Mouse (Mus musculus) T-helper 2 cell (primary cell): ENCODE data around the gene Fam180a.

Experiments
- in situ Hi-C: fragments of 300-600 bp; cut with MboI, MseI; formaldehyde crosslinking; loops from one replicate; pipeline ENCODE4 v1.15.1; 2025; ENCODE audit warnings: high pct_unique_total_duplicates

The Fam180a gene

GRCm38 (mm10) chr6:35265580-35266278, 60.2 kb downstream of the Fam180a start:
- in situ Hi-C loops: no loop called here
